Mouse (Mus musculus): Measurements from ENCODE around the gene Gm6793.

DNA sequence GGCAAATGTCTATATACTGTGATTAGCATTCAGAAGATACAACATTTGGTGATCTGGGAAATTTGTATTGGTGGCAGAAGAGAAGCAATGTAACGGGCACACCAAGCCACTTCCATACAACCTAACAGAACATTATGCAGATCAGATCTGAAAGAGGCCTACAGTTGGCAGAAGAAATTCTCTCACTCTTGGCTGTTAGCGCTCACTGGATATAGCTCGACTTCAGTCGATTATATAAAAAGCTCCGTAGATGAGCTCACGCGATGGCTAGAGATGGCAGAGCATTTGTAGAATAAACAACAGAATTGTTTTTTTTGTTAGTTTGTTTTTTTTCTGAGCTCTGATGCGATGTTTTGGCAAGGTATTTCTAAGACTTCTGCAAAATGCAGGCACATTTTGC is 23.6 kb downstream of the Gm6793 start:
- no peak for TF ChIP-seq HCFC1 (IDR thresholded peaks at IDR 0.05; ENCODE audit: borderline replicate concordance, insufficient read depth, low read length)
- no peak for TF ChIP-seq ZNF384 (IDR thresholded peaks at IDR 0.05; ENCODE audit: low read depth, low read length)
- no peak for TF ChIP-seq MAFK (IDR thresholded peaks at IDR 0.05; ENCODE audit: insufficient read depth, low read depth, low read length)
- TF ChIP-seq ZC3H11A (IDR thresholded peaks at IDR 0.05; ENCODE audit: borderline replicate concordance, low read depth, low read length) = no peak
- no peak for TF ChIP-seq CHD2 (IDR thresholded peaks at IDR 0.05; ENCODE audit: low read depth, low read length)

All from ES-E14 (cell line).